20 mouse cellular contexts compared by ENCODE assay signal in genomic region chr13:29233970-29234369, GRCm38 (mm10).
"Had no signal": no experiment of that assay in that cellular context is flagged by ENCODE, and none has a peak within 500 bp of the region (broad histone marks: within the 10 kb centered on the region; RNA-seq: fewer than 3 reads in every experiment).

No protein-coding gene starts in this region.

- H3K27ac ChIP-seq: layer of hippocampus, adult 2 months; limb, embryonic 10.5 days; limb, embryonic 13.5 days; liver, embryonic 12.5 days; liver, embryonic 15.5 days; lung, embryonic 15.5 days; midbrain, embryonic 10.5 days; midbrain, embryonic 13.5 days had no signal

- DNase-seq: kidney, adult 2 months; kidney, postnatal 14 days; layer of hippocampus, adult 9-11 months; liver; lung, adult 18-20 months; lung, postnatal 10 days; lung, postnatal 36 days; thymus, adult 18-20 months; thymus, postnatal 36 days had no signal

- H3K9ac ChIP-seq: limb, embryonic 13.5 days; liver, embryonic 12.5 days; liver, embryonic 15.5 days; lung, embryonic 15.5 days; midbrain, embryonic 13.5 days had no signal

- H3K27me3 ChIP-seq: limb, embryonic 13.5 days; liver, embryonic 12.5 days; liver, embryonic 15.5 days; lung, embryonic 15.5 days; megakaryocyte, embryonic 14.5 days; midbrain, embryonic 13.5 days had no signal

- H3K4me3 ChIP-seq: layer of hippocampus, adult 2 months; limb, embryonic 10.5 days; limb, embryonic 13.5 days; liver, embryonic 12.5 days; liver, embryonic 15.5 days; lung, embryonic 15.5 days; megakaryocyte, embryonic 14.5 days; midbrain, embryonic 10.5 days; midbrain, embryonic 13.5 days; myocyte had no signal

- H3K4me1 ChIP-seq: limb, embryonic 10.5 days; limb, embryonic 13.5 days; liver, embryonic 12.5 days; liver, embryonic 15.5 days; lung, embryonic 15.5 days; megakaryocyte, embryonic 14.5 days; midbrain, embryonic 10.5 days; midbrain, embryonic 13.5 days had no signal

- H3K4me2 ChIP-seq: limb, embryonic 13.5 days; liver, embryonic 12.5 days; liver, embryonic 15.5 days; lung, embryonic 15.5 days; midbrain, embryonic 13.5 days had no signal

- H3K36me3 ChIP-seq: limb, embryonic 10.5 days; limb, embryonic 13.5 days; liver, embryonic 12.5 days; liver, embryonic 15.5 days; lung, embryonic 15.5 days; midbrain, embryonic 10.5 days; midbrain, embryonic 13.5 days had no signal

- ATAC-seq: liver, embryonic 12.5 days; midbrain, embryonic 13.5 days; midbrain, embryonic 16.5 days had no signal

- H3K9me3 ChIP-seq: limb, embryonic 13.5 days; liver, embryonic 12.5 days; liver, embryonic 15.5 days; lung, embryonic 15.5 days; megakaryocyte, embryonic 14.5 days; midbrain, embryonic 13.5 days had no signal
